Mouse (Mus musculus): ENCODE data around the gene Ass1.

DNA sequence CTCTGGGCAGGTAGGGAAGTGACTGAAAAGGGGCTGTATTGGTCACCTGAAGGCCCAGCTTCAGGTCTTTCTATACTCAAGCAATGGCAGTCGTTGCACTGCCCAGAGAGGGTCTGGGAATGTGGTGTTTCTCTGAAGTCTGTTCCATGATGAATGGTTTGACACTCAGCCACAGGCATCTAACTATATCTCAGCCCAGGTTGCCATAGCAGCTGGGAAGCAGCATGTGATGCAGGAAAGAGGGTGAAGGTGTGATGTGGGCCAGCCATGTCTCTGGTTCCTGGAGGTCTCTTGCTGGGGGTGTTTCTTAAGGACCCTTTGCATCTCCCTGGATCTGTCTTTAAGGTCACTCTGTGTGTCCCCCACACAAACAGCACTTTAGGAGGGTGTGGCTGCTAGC is 26.1 kb downstream of the Ass1 start:
- no peak for TF ChIP-seq MAFK (IDR thresholded peaks at IDR 0.05; ENCODE audit: insufficient read depth, low read depth, low read length)
- TF ChIP-seq CHD2 (IDR thresholded peaks at IDR 0.05; ENCODE audit: low read depth, low read length) = no peak
- TF ChIP-seq ZNF384 (IDR thresholded peaks at IDR 0.05; ENCODE audit: low read depth, low read length) = no peak
- no peak for TF ChIP-seq ZC3H11A (IDR thresholded peaks at IDR 0.05; ENCODE audit: borderline replicate concordance, low read depth, low read length)
- TF ChIP-seq HCFC1 (IDR thresholded peaks at IDR 0.05; ENCODE audit: borderline replicate concordance, insufficient read depth, low read length) = no peak

Measured in ES-E14 (cell line).